Mouse (Mus musculus): ENCODE data around the gene AC140267.1.

GRCm38 (mm10) chr15:80202111-80202775 is 33.4 kb upstream of the AC140267.1 start:
- no peak for TF ChIP-seq CTCF (IDR thresholded peaks at IDR 0.05; ENCODE audit: borderline replicate concordance, insufficient read depth, low read length)
- no peak for TF ChIP-seq POLR2A (IDR thresholded peaks at IDR 0.05; ENCODE audit: low read depth, low read length)
